Mouse (Mus musculus): ENCODE data around the gene H2-M10.3.

DNA sequence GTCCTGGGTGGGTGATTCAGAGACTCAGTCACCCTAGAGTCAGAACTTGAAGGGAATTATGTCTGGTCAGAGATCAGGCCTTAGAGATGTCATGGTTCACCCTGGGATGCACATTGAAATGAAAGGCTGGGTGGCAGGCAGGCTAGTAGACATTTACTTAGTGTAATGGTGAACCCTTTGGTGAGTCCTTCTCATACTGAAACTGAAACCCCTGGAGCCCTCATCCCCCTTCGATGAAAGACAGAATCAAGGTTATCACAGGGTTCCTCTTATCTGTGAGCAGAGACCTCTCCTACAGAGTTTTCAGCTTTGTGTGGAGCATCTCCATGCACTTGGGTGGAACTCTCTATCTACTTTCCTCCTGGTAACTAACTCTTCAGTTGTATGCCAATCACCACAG lies 46.1 kb upstream of the H2-M10.3 start:
- no peak for TF ChIP-seq POLR2A (IDR thresholded peaks at IDR 0.05; ENCODE audit: borderline replicate concordance, extremely low read depth, insufficient read depth, insufficient read length, poor library complexity, severe bottlenecking)
- no peak for TF ChIP-seq CTCF (IDR thresholded peaks at IDR 0.05; ENCODE audit: borderline replicate concordance, extremely low read depth, insufficient read depth, insufficient read length)

Data from brain, embryonic 14.5 days (tissue).